Mouse (Mus musculus) lung, embryonic 15.5 days (tissue): ENCODE data around the gene Acoxl. TPM values are rescaled to one million over a fixed set of nuclear protein-coding genes. Genes with fewer than 3 reads are reported as not detected.
A peak's percentile ranks its signal among the peaks of the same experiment; 100 is the strongest.
"Not testable (repeated sequence)": the region's sequence is repeated elsewhere in the genome, so short reads cannot be mapped to it uniquely, and the experiment has no call there.

ENCODE experiments used
- ATAC-seq: fragments of 200-750 bp; cut with Nextera tagmentation; 2 replicates; pipeline ENCODE4 v1.8.0; 2017; ENCODE audit warnings: moderate number of reproducible peaks, borderline replicate concordance; ENCODE audit not compliant: low FRiP score, low TSS enrichment; ENCODE audit errors: extremely low read depth
- H3K27ac ChIP-seq: fragments of 300-500 bp; sonication (generic); 2 replicates; pipeline ENCODE4 v1.5.1; 2015; ENCODE audit warnings: moderate library complexity, mild to moderate bottlenecking, inconsistent platforms
- H3K27me3 ChIP-seq: fragments of 300-500 bp; sonication (generic); 2 replicates; pipeline ENCODE4 v1.6.1; 2015; ENCODE audit warnings: inconsistent platforms
- H3K36me3 ChIP-seq: fragments of 300-500 bp; sonication (generic); 2 replicates; pipeline ENCODE4 v1.6.1; 2015; ENCODE audit warnings: inconsistent platforms
- H3K4me1 ChIP-seq: fragments of 300-500 bp; sonication (generic); 2 replicates; pipeline ENCODE4 v1.6.1; 2015; ENCODE audit warnings: inconsistent platforms
- H3K4me2 ChIP-seq: fragments of 300-500 bp; sonication (generic); 2 replicates; pipeline ENCODE4 v1.6.1; 2015; ENCODE audit warnings: inconsistent platforms, mild to moderate bottlenecking, moderate library complexity
- H3K4me3 ChIP-seq: fragments of 300-500 bp; sonication (generic); 2 replicates; pipeline ENCODE4 v1.5.1; 2015; ENCODE audit warnings: mild to moderate bottlenecking, inconsistent platforms
- H3K9ac ChIP-seq: fragments of 300-500 bp; sonication (generic); 2 replicates; pipeline ENCODE4 v1.6.1; 2015; ENCODE audit warnings: inconsistent platforms
- H3K9me3 ChIP-seq: fragments of 300-500 bp; sonication (generic); 2 replicates; pipeline ENCODE4 v1.6.1; 2016; ENCODE audit warnings: inconsistent platforms
- WGBS: fragments of 180-500 bp; shearing (Covaris S2); methylation state at CpG from one replicate; pipeline ENCODE4 v1.1.7; 2015; 5-methylcytosine and 5-hydroxymethylcytosine counted together
- polyA plus RNA-seq: library from polyadenylated mRNA; unstranded; fragments of >200 nt; fragmentation: Nextera tagmentation; extraction: Ambion mirVana; gene quantifications from 2 replicates; pipeline ENCODE4 v1.2.1, GENCODE M21; 2015

Gene Acoxl
- polyA plus RNA-seq, 1 experiment from 2014 or later, result 0.17 TPM

- H3K4me2 ChIP-seq, result no peak overlapping the region
- H3K36me3 ChIP-seq, result no peaks in the 10 kb centered on the region
- ATAC-seq, result no peak
- H3K4me3 ChIP-seq, result no peak overlapping the region
- no peak overlapping the region for H3K27ac ChIP-seq
- H3K9ac ChIP-seq, result no peak overlapping the region
- no peaks in the 10 kb centered on the region for H3K27me3 ChIP-seq
- H3K4me1 ChIP-seq, result no peaks in the 10 kb centered on the region
- H3K9me3 ChIP-seq, result no peaks in the 10 kb centered on the region
- 69% methylated on average over 8 of the region's 8 CpGs for WGBS
These were observed 249.3 kb downstream of the Acoxl start for GRCm38 (mm10) chr2:128087798-128088545.

- ATAC-seq, result no peak
- H3K27me3 ChIP-seq, result no peaks in the 10 kb centered on the region
- no peak overlapping the region for H3K9ac ChIP-seq
- no peaks in the 10 kb centered on the region for H3K9me3 ChIP-seq
- no peaks in the 10 kb centered on the region for H3K36me3 ChIP-seq
- H3K4me2 ChIP-seq, result no peak overlapping the region
- H3K4me1 ChIP-seq, result no peaks in the 10 kb centered on the region
- H3K27ac ChIP-seq, result no peak overlapping the region
- H3K4me3 ChIP-seq, result no peak overlapping the region
- WGBS, result 87% methylated on average over 6 of the region's 6 CpGs
These were observed 251.7 kb downstream of the Acoxl start for GRCm38 (mm10) chr2:128090283-128090885.

GRCm38 (mm10) chr2:128091431-128092369, 253.0 kb downstream of the Acoxl start:
- H3K27me3 ChIP-seq, result no peaks in the 10 kb centered on the region
- no peak overlapping the region for H3K27ac ChIP-seq
- ATAC-seq, result no peak
- H3K9me3 ChIP-seq, result no peaks in the 10 kb centered on the region
- H3K36me3 ChIP-seq, result no peaks in the 10 kb centered on the region
- H3K4me1 ChIP-seq, result no peaks in the 10 kb centered on the region
- WGBS, result 75% methylated on average over 11 of the region's 11 CpGs
- no peak overlapping the region for H3K4me2 ChIP-seq
- no peak overlapping the region for H3K9ac ChIP-seq
- H3K4me3 ChIP-seq, result no peak overlapping the region

- H3K27me3 ChIP-seq, result no peaks in the 10 kb centered on the region
- no peaks in the 10 kb centered on the region for H3K36me3 ChIP-seq
- H3K9ac ChIP-seq, result no peak overlapping the region
- no peak overlapping the region for H3K4me2 ChIP-seq
- H3K4me3 ChIP-seq, result no peak overlapping the region
- 78% methylated on average over 2 of the region's 2 CpGs for WGBS
- no peak overlapping the region for H3K27ac ChIP-seq
- H3K4me1 ChIP-seq, result no peaks in the 10 kb centered on the region
- ATAC-seq, result no peak
- no peaks in the 10 kb centered on the region for H3K9me3 ChIP-seq
These were observed 253.8 kb downstream of the Acoxl start for GRCm38 (mm10) chr2:128092451-128092850.

GRCm38 (mm10) chr2:128094196-128094595, 255.5 kb downstream of the Acoxl start:
- 72% methylated on average over 5 of the region's 5 CpGs for WGBS
- no peaks in the 10 kb centered on the region for H3K27me3 ChIP-seq
- no peak overlapping the region for H3K9ac ChIP-seq
- H3K27ac ChIP-seq, result no peak overlapping the region
- H3K4me3 ChIP-seq, result no peak overlapping the region
- H3K9me3 ChIP-seq, result no peaks in the 10 kb centered on the region
- no peaks in the 10 kb centered on the region for H3K36me3 ChIP-seq
- H3K4me2 ChIP-seq, result no peak overlapping the region
- no peaks in the 10 kb centered on the region for H3K4me1 ChIP-seq
- no peak for ATAC-seq

GRCm38 (mm10) chr2:128094602-128095001, 255.9 kb downstream of the Acoxl start:
- Histone ChIP-seq H3K4me1 (no peaks in the 10 kb centered on the region), H3K27me3 (no peaks in the 10 kb centered on the region), H3K4me2 (no peak overlapping the region), H3K27ac (no peak overlapping the region), H3K9me3 (no peaks in the 10 kb centered on the region), H3K9ac (no peak overlapping the region), H3K4me3 (no peak overlapping the region), H3K36me3 (no peaks in the 10 kb centered on the region)
- ATAC-seq, result no peak
- 47% methylated on average over 2 of the region's 2 CpGs for WGBS

- H3K27ac ChIP-seq, result no peak overlapping the region
- H3K9me3 ChIP-seq, result no peaks in the 10 kb centered on the region
- H3K4me3 ChIP-seq, result no peak overlapping the region
- no peaks in the 10 kb centered on the region for H3K36me3 ChIP-seq
- no peaks in the 10 kb centered on the region for H3K4me1 ChIP-seq
- H3K4me2 ChIP-seq, result no peak overlapping the region
- 32% methylated on average over 1 of the region's 1 CpGs for WGBS
- H3K9ac ChIP-seq, result no peak overlapping the region
- H3K27me3 ChIP-seq, result no peaks in the 10 kb centered on the region
- no peak for ATAC-seq
These were observed 256.6 kb downstream of the Acoxl start for GRCm38 (mm10) chr2:128095270-128095669.

GRCm38 (mm10) chr2:128096070-128096469, 257.4 kb downstream of the Acoxl start:
- Histone ChIP-seq H3K4me1 (no peaks in the 10 kb centered on the region), H3K36me3 (no peaks in the 10 kb centered on the region), H3K27me3 (no peaks in the 10 kb centered on the region), H3K4me3 (no peak overlapping the region), H3K4me2 (no peak overlapping the region), H3K9me3 (no peaks in the 10 kb centered on the region), H3K9ac (no peak overlapping the region), H3K27ac (no peak overlapping the region)
- WGBS, result 68% methylated on average over 1 of the region's 1 CpGs
- no peak for ATAC-seq

GRCm38 (mm10) chr2:128098118-128098517, 259.4 kb downstream of the Acoxl start:
- H3K27ac ChIP-seq, H3K4me3 ChIP-seq, H3K9me3 ChIP-seq, ATAC-seq, H3K36me3 ChIP-seq, H3K9ac ChIP-seq, H3K4me2 ChIP-seq, H3K4me1 ChIP-seq, H3K27me3 ChIP-seq: not testable (repeated sequence)
- 86% methylated on average over 4 of the region's 5 CpGs for WGBS

GRCm38 (mm10) chr2:128102086-128102485, 263.4 kb downstream of the Acoxl start:
- ATAC-seq, result no peak
- Histone ChIP-seq H3K4me1 (no peaks in the 10 kb centered on the region), H3K27ac (no peak overlapping the region), H3K27me3 (no peaks in the 10 kb centered on the region), H3K9me3 (no peaks in the 10 kb centered on the region), H3K4me2 (no peak overlapping the region), H3K36me3 (no peaks in the 10 kb centered on the region), H3K4me3 (no peak overlapping the region), H3K9ac (no peak overlapping the region)
- WGBS, result 86% methylated on average over 9 of the region's 9 CpGs

- Histone ChIP-seq H3K4me3 (no peak overlapping the region), H3K27me3 (no peaks in the 10 kb centered on the region), H3K9me3 (no peaks in the 10 kb centered on the region), H3K9ac (no peak overlapping the region), H3K27ac (no peak overlapping the region), H3K4me1 (no peaks in the 10 kb centered on the region), H3K4me2 (no peak overlapping the region), H3K36me3 (no peaks in the 10 kb centered on the region)
- ATAC-seq, result no peak
- 49% methylated on average over 5 of the region's 5 CpGs for WGBS
These were observed 266.1 kb downstream of the Acoxl start for GRCm38 (mm10) chr2:128104815-128105214.

- Histone ChIP-seq H3K27ac (no peak overlapping the region), H3K4me3 (peak overlapping the region; percentile 6; the same call in 1 of the 2 replicates), H3K9ac (no peak overlapping the region), H3K9me3 (no peaks in the 10 kb centered on the region), H3K36me3 (no peaks in the 10 kb centered on the region), H3K4me2 (peak overlapping the region; percentile 37), H3K27me3 (no peaks in the 10 kb centered on the region), H3K4me1 (no peaks in the 10 kb centered on the region)
- WGBS, result 58% methylated on average over 11 of the region's 11 CpGs
- no peak for ATAC-seq
These were observed 267.0 kb downstream of the Acoxl start for GRCm38 (mm10) chr2:128105651-128106050.
